Mouse (Mus musculus): ENCODE measurements around the gene Rpl7a.

DNA sequence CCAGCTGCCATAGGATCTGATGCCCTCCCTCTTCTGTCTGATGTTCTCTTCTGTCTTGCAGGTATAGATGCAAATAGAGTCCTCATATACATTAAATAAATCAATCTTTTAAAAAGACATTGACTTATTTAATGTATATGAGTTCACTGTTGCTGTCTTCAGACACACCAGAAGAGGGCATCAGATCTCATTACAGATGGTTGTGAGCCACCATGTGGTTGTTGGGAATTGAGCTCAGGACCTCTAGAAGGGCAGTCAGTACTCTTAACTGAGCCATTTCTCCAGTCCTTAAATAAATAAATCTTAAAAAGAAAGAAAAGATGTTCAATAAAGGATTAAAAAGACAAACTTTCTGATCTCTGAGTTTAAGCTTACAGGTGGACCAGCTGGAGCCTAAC is 1.2 kb upstream of the Rpl7a start:
- TF ChIP-seq CTCF (IDR thresholded peaks at IDR 0.05; ENCODE audit: control insufficient read depth, insufficient read depth, insufficient read length), result no peak
- TF ChIP-seq MAX (IDR thresholded peaks at IDR 0.05), result no peak
- TF ChIP-seq MYOD1 (IDR thresholded peaks at IDR 0.05; ENCODE audit: control insufficient read depth, insufficient read length, low read depth), result no peak
- TF ChIP-seq USF1 (IDR thresholded peaks at IDR 0.05; ENCODE audit: low read depth), result no peak
